Mouse (Mus musculus) liver, embryonic 14.5 days (tissue): Measurements from ENCODE around the gene Olfr1359. TPM values are rescaled to one million over a fixed set of nuclear protein-coding genes. Genes with fewer than 3 reads are reported as not detected.
A peak's percentile ranks its signal among the peaks of the same experiment; 100 is the strongest.

Source experiments
- ATAC-seq: fragments of 200-750 bp; cut with Nextera tagmentation; 2 replicates; pipeline ENCODE4 v1.8.0; 2017; ENCODE audit warnings: moderate number of reproducible peaks, mild to moderate bottlenecking, moderate library complexity; ENCODE audit not compliant: insufficient read depth
- DNase-seq, 3 experiments: peaks; one replicate each; pipeline ENCODE4 v3.0.0-alpha.2; 2012 to 2013; ENCODE audit warnings: low read depth in 3 of 3, low spot score in 3 of 3
- H3K27ac ChIP-seq: fragments of 300-500 bp; sonication (generic); 2 replicates; pipeline ENCODE4 v1.5.1; 2014; ENCODE audit warnings: moderate library complexity, mild to moderate bottlenecking, control low read depth, inconsistent platforms
- H3K27me3 ChIP-seq: fragments of 300-500 bp; sonication (generic); 2 replicates; pipeline ENCODE4 v1.6.1; 2014; ENCODE audit warnings: mild to moderate bottlenecking, low read length, moderate library complexity; ENCODE audit not compliant: control insufficient read depth, insufficient read depth
- H3K36me3 ChIP-seq: fragments of 300-500 bp; sonication (generic); replicated peaks from 2 replicates; pipeline ENCODE4 v1.6.1; 2014; ENCODE audit warnings: low read depth; ENCODE audit not compliant: control insufficient read depth, insufficient read depth
- H3K4me1 ChIP-seq, 2 experiments: fragments of 200-500 bp in 1 of 2; fragments of 300-500 bp in 1 of 2; sonication (generic) in 1 of 2; replicated peaks; 2 replicates each; pipeline ENCODE4 v1.6.1; 2012 to 2014; ENCODE audit warnings: antibody characterized with exemption in 1 of 2, inconsistent platforms in 1 of 2, low read length in 1 of 2; ENCODE audit not compliant: control insufficient read depth in 2 of 2, insufficient read depth in 2 of 2
- H3K4me2 ChIP-seq: fragments of 300-500 bp; sonication (generic); 2 replicates; pipeline ENCODE4 v1.6.1; 2014; ENCODE audit warnings: low read depth, mild to moderate bottlenecking, control low read depth, moderate library complexity
- H3K4me3 ChIP-seq, 2 experiments: fragments of 200-500 bp in 1 of 2; fragments of 300-500 bp in 1 of 2; sonication (generic) in 1 of 2; 2 replicates each; pipeline ENCODE4 v1.5.1; 2012 to 2014; ENCODE audit warnings: low read depth in 2 of 2, low read length in 2 of 2, mild to moderate bottlenecking in 2 of 2, control low read depth in 1 of 2, inconsistent platforms in 1 of 2, moderate library complexity in 1 of 2; ENCODE audit not compliant: insufficient read depth in 1 of 2
- H3K9ac ChIP-seq: fragments of 300-500 bp; sonication (generic); replicated peaks from 2 replicates; pipeline ENCODE4 v1.6.1; 2014; ENCODE audit warnings: mild to moderate bottlenecking, control low read depth, moderate library complexity
- H3K9me3 ChIP-seq: fragments of 300-500 bp; sonication (generic); 2 replicates; pipeline ENCODE4 v1.6.1; 2016; ENCODE audit warnings: low read length, mixed read lengths; ENCODE audit not compliant: control insufficient read depth
- CTCF ChIP-seq: IDR thresholded peaks from 2 replicates; pipeline ENCODE4 v1.5.1; 2016; ENCODE audit warnings: antibody characterized with exemption, low read depth, control low read depth
- EP300 ChIP-seq: IDR thresholded peaks from 2 replicates; pipeline ENCODE4 v1.6.1; 2016; ENCODE audit warnings: antibody characterized with exemption, low read depth
- WGBS: fragments of 180-500 bp; shearing (Covaris S2); extraction: QIAGEN DNeasy Blood & Tissue Kit; methylation state at CpG from one replicate; pipeline ENCODE4 v1.1.7; 2014; ENCODE audit not compliant: insufficient replicate concordance; 5-methylcytosine and 5-hydroxymethylcytosine counted together
- polyA plus RNA-seq, 2 experiments: library from polyadenylated mRNA; depleted of rRNA in 1 of 2; stranded (reverse) in 1 of 2; unstranded in 1 of 2; fragments of >200 nt; fragmentation: Nextera tagmentation in 1 of 2; extraction: Ambion mirVana in 1 of 2; gene quantifications; 2 replicates each; pipeline versions ENCODE4 v1.2.1 to v1.2.3; 2012 to 2014

Gene Olfr1359
- polyA plus RNA-seq, 2 experiments: not detected

DNA sequence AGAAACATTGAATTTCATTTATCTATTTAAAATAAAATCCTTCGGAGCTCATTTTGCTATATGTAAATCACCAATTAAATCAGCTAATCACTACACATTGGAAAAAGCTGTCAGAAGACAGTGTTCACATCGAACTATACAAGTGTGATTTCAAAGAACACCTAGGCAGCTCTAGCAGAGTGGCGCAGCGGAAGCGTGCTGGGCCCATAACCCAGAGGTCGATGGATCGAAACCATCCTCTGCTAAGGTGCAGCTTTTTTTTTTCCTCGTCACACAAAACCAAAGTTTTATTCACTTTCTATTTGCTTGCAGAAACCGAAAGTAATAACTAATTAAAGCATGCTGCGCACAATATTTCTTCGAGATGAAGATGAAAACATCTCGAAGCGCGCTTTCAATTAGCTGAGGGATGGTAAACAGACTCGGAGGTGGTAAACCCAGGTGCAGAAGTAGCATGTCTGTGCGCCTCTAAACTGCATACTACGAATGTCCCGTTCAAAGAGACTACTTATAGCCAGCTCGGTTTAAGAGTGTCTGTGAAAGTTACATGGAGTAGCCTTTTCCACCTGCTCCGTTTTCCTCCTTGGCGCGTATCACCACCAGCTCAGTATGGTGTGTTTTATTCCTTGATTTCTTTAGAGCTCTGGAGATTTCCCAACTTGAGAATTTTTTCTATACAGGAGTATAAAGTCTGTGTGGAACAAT, 13.1 kb downstream of the Olfr1359 start:
- ATAC-seq (peak; percentile 67), DNase-seq (peak in 2 of 3 experiments; percentile 49 to 70)
- Histone ChIP-seq H3K9ac (peak overlapping the region; percentile 29), H3K4me1 (peaks cover 12 to 21% of the 10 kb centered on the region in 2 experiments), H3K27me3 (no peaks in the 10 kb centered on the region), H3K27ac (no peak overlapping the region), H3K36me3 (no peaks in the 10 kb centered on the region), H3K9me3 (no peaks in the 10 kb centered on the region), H3K4me2 (peak overlapping the region; percentile 73), H3K4me3 (peak overlapping the region; percentile 77 to 83)
- TF ChIP-seq CTCF: no peak
- no peak for TF ChIP-seq EP300
- WGBS: 2% methylated on average over 22 of the region's 22 CpGs

DNA sequence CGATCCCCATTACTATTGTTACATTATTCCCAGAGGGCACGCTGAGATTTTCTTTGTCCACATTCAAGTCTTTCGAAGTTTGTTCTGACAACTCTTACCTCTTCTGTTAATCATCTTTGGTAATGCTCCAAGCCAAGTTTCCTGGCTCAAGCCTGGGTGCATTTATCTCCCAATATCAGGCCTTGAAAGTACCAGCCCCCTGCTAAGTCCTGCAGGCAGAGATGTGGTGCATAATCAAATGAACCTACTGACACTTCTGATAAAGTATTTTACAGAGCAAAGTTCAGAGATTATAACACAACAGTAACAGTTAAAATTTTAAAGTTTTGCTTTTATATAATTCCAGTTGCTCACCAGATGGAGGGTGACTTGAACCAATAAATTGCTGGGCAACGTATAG, 13.8 kb downstream of the Olfr1359 start:
- no peaks in the 10 kb centered on the region for H3K27me3 ChIP-seq
- ATAC-seq (no peak), DNase-seq (no peak)
- H3K9ac ChIP-seq: peak overlapping the region; percentile 29
- H3K4me2 ChIP-seq: peak overlapping the region; percentile 73
- TF ChIP-seq CTCF (no peak), EP300 (peak; percentile 58)
- 22% methylated on average over 4 of the region's 4 CpGs for WGBS
- H3K27ac ChIP-seq: no peak overlapping the region
- no peaks in the 10 kb centered on the region for H3K36me3 ChIP-seq
- no peaks in the 10 kb centered on the region for H3K9me3 ChIP-seq
- peaks cover 12 to 21% of the 10 kb centered on the region in 2 experiments for H3K4me1 ChIP-seq
- H3K4me3 ChIP-seq: peak overlapping the region in 1 of 2 experiments; percentile 47; a peak in 2 of 4 replicates

DNA sequence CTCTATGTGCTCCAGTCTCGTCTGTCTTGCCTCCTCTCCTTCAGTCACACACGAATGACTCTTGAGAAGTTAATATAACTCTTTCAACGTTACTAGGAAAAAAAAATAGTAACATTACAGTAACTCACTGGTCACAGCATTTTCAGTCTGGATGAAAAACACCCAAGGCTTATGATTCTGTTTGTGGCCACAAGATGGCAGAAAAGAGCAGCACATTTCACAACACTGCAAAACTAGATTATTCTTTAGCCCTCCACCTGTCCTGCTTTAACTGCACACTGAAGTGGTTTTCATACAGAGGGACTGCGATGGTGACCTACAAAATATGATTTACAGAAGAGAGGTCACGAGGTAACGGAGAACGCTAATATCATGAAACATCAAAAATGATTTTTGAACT, 16.8 kb downstream of the Olfr1359 start:
- H3K27ac ChIP-seq: peak overlapping the region; percentile 100
- under 1% methylated on average over 7 of the region's 7 CpGs for WGBS
- peaks cover 15 to 31% of the 10 kb centered on the region in 2 experiments for H3K4me1 ChIP-seq

DNA sequence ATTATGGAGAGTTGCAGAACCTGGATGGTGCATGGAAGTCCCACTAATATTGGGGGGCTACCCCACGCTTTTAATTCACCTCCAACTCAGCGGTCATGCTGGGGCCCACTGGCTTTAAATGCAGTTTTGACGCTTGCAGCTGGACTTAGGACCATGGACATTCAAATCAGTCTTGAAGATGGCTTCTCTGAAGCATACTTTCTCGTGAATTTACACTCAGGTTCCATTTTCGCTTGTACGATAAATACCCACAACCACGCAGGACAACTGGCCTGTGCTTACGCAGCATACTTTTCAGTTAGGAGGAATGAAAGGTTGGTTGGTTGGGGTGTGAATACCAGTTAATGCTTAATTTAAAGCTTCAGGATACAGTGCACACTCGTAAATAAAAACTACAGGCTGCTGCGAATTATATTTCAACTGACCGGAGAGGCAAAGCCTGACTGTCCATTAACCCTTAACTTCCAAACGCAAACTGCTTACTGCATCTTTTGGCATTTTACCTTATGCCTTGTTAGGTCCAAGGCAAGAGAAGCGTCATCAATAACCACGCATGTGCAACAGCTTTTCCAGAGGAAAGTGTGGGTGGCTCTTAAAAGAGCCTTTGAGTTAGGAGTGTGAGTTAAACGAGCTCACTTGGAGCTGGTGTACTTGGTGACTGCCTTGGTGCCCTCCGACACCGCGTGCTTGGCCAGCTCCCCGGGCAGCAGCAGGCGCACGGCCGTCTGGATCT, 17.4 kb downstream of the Olfr1359 start:
- H3K9ac ChIP-seq: peak overlapping the region; percentile 98
- DNase-seq (peak in 2 of 3 experiments; percentile 56 to 65), ATAC-seq (peak; percentile 2; the same call in 1 of the 2 replicates)
- peak overlapping the region; percentile 100 for H3K27ac ChIP-seq
- under 1% methylated on average over 22 of the region's 22 CpGs for WGBS
- peak overlapping the region; percentile 99 for H3K4me2 ChIP-seq
- H3K36me3 ChIP-seq: no peaks in the 10 kb centered on the region
- TF ChIP-seq EP300 (no peak), CTCF (no peak)
- H3K4me3 ChIP-seq: peak overlapping the region; percentile 65 to 73
- no peaks in the 10 kb centered on the region for H3K27me3 ChIP-seq
- H3K4me1 ChIP-seq: peaks cover 20 to 35% of the 10 kb centered on the region in 2 experiments
- H3K9me3 ChIP-seq: no peaks in the 10 kb centered on the region

More for the DNA sequence above, 16.8 kb downstream of the Olfr1359 start:
- TF ChIP-seq EP300 (no peak; the same call in 1 of the 2 replicates), CTCF (peak; percentile 88)
- peak overlapping the region; percentile 98 for H3K9ac ChIP-seq
- no peak for ATAC-seq
- H3K9me3 ChIP-seq: no peaks in the 10 kb centered on the region
- no peaks in the 10 kb centered on the region for H3K36me3 ChIP-seq
- no peaks in the 10 kb centered on the region for H3K27me3 ChIP-seq
- peak overlapping the region; percentile 99 for H3K4me2 ChIP-seq
- DNase-seq: peak; percentile 70 to 79 (median 71)
- H3K4me3 ChIP-seq: peak overlapping the region; percentile 65 to 73
